Mouse (Mus musculus) kidney, postnatal 4 days (tissue): ENCODE results near the gene Cep72.
"Not testable (repeated sequence)": the region's sequence is repeated elsewhere in the genome, so short reads cannot be mapped to it uniquely, and the experiment has no call there.

ENCODE experiments used
- DNase-seq, 2 experiments: peaks; one replicate each; pipeline ENCODE4 v3.0.0; 2021; ENCODE audit warnings: mixed read lengths in 2 of 2

The Cep72 gene

DNA sequence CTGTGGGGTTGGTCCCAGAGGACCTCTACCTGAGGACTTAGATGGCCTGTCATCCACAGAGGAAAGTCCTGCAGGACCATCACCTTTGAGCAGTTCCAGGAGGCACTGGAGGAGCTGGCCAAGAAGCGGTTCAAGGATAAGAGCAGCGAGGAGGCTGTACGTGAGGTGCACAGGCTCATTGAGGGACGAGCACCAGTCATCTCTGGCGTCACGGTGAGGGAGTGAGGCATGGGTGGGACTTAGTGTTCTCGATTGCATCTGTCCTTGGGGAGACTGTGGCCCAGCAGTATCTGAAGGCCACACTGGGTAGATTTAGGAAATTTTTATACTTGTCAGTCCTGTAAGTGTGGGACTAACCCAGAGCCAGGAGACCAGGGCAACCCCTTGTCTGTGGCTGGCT, 31.4 kb downstream of the Cep72 start:
- no peak for DNase-seq

DNA sequence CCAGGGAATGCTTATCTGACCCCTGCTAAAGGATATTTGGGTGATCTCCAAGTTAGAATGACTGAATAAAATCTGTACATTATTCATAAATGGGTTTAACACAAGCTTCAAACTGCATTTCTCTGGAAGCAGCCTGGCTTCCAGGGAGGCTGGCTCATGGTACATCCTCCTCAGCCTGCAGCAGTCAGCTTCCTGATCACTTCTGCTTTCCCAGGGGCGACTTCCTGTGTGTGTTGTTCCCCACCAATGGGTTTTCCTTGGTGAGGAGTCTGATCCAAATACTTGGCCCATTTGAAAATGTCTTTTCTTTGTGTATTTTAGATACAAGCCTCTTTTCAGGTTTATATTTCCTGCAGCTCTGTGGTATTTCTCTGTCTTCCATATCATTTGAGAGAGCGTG, 33.1 kb downstream of the Cep72 start:
- no peak for DNase-seq

DNA sequence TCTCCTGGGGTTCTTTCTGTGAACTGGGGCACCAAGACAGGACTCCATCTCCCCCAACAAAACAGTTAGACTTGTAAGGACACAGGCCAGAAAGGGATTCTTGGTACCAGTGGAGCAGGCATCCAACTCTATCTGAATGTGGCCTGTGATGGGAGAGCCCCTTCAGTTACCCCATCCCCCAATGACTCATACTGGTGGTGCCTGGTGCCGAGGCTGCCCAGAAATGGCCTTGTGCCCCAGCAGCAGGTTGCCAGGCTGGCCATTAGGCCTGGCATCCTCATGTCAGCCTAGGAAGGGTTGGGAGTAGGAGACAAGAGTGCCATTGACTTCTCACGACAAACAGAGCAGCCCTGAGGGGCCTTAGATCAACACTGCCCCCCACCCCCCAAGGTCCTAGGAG, 34.0 kb downstream of the Cep72 start:
- DNase-seq = no peak

DNA sequence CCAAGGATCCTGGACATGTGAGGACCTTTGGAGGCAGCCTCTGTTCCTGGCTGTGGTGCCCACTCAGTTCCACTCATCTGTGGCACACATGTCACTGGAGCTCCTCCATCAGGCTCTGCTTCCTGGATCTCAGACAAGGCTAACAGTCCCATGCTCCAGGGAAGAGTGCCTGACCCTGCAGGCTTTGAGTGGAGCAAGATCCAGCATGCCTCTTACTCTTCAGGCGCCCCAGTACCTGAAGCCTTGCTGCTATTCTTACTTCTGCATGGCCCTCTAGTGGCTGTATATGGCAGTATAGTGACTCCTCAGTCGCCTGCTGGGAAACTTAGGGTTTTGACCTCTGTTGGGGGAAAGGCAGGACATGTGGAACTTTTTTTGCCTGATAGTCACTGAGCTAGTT, 35.9 kb downstream of the Cep72 start:
- DNase-seq = peak; percentile 23 to 55

DNA sequence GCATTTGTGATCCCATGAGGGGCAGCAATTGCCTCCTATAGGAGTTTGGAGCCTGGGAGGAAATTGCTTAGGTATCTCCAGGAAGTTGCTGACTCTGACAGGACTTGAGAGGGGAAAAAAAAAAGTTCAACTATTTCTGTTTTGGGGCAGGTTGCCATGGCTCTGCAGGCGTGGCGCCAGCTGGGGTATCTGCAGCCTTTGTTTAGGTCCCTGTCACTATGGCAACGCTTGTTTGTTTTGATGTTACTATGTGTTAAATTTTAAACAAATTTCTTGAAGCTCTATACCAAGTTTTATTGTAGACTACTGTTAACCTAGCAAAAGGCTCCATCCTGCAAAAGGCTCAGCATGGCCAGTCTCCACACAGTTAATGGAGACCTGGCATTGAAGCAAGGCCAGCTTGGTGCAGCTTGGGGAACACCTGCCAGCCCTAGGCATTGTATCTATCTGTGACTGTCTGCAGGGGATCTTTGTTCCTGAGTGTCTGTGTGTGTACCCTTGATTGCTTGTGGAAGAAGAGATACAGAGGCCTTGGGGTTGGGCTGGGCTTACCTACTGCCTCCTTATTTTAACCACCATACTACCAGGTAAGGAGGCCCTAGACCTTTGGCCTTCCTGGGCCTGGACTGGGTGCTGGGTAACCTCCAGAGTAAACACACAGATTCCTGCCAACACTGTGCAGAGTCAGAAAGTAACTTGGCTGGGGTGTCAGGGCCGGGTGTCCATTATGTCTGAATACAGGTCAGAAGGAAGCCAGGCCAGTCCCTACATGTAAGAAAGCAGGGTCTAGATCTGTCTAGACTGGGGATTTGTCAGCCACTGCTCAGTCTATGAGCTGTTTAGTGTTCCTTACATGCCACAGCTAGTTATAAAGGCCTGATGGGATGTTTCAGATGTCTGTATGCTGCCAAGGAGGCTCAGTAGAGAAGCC, 36.7 kb downstream of the Cep72 start:
- peak; percentile 21 to 51 for DNase-seq

DNA sequence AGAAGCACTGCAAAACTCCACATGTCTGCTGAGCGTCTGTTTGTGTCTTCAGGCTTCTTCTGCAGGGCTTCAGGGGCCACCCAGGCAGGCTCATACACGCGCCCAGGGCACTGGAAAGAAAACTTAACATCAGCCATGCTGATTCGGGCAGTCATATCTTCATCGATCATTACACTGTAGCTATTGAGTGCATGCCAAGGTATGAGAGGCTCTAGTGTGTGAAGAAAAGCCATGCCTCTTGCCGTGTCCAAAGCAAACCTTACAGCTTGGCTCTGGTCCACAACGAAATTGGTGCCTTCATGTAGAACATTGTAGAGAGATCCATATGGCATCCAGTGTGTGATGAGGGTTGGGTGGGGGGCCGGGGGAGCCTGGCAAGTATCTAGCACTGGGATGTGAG, 43.1 kb downstream of the Cep72 start:
- not testable (repeated sequence) for DNase-seq

DNA sequence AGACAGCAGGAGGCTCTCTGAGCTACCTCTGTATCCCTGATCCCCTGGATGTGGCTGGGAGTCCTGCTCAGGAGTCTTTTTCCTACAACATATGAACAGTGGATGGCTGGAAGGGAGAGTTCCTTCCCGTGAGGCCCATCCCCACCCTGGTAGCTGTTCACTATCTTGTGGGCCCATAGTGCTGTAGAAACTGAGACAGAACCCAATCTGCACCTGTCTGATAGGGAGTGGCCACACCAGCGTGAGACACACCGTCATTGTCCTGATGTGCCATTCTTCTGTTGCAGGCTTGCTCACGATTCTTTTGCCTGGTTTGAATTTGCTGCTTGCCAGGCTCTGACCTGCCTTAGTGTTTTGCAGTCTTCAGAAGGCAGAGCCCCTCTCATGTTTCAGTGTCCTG, 44.7 kb downstream of the Cep72 start:
- no peak for DNase-seq

DNA sequence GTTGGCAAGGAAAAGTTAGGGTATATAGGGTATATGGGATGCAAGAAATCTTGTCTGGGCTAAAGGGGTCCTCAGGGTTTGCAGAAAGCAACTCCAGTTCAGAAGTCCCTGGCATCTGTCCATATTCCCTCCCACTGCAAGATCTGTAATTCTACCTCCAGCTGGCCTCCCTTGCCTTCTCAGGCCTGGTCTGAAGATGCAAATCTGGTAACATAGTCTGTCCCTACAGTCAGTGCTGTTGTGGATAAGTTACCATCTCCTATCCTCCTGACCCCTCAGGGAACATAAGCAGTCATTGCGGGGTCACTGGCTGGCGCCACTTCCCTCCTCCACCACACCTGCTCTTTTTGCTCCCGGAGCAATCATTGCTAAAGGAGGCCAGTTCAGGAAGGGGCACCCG, 46.2 kb downstream of the Cep72 start:
- DNase-seq = no peak

DNA sequence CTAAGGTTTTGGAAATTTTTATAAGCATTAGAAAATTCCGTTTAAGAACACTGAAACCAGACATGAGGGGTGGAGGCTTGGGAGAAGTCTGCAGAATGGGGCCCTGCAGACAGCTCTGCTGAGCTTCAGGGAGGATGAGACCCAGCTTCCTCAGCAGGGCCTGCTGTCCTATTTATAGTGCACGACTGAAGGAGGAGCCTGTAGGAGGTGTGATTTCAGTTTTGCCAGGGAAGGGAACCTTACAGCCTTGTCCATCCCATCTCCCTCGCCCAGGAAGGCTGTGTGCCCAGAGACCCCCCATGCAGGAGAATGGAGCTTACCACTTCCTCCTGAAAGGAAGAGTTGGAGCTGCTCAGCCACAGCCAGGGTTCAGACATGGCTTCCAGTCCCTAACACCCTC, 51.4 kb downstream of the Cep72 start:
- no peak for DNase-seq

DNA sequence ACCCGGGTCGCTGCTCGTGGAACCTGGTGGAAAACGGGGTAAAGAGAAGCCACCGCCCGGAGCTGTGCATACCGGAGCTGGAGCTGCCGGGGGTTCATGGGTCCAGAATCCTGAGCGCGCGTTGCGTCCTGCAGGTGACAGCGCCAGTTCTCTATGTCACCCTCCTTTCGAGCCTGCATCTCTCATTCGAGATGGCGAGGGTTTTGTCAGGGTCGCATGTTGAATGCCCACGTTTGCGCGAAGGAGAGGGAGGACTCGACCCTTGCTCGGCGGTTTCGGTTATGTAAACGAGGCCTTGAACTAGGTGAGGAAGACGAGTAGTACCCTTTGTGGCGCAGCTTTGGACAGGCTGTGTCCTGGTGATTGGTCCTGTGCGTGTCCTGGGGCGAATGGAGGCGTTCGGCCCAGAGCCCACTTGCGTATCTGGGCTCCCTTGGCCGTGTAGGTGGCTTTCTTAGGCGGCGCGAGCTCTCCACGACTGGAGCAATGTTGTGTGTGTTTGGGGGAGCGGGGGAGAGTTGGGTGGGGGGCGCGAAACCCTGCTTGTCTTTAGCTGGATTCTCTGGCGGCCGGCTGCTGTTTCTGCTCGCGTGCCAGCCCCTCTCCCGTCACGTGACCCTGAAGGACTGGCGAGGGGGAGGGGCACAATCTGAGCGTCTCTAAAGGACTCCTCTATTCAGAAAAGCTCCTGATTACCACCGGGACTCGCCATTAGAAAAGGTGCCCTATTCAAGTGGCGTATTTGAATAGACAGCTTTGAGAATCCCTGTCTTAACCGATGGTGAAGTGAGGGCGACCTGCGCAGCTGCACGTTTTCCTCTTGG, 52.1 kb downstream of the Cep72 start:
- peak; percentile 67 to 76 for DNase-seq

DNA sequence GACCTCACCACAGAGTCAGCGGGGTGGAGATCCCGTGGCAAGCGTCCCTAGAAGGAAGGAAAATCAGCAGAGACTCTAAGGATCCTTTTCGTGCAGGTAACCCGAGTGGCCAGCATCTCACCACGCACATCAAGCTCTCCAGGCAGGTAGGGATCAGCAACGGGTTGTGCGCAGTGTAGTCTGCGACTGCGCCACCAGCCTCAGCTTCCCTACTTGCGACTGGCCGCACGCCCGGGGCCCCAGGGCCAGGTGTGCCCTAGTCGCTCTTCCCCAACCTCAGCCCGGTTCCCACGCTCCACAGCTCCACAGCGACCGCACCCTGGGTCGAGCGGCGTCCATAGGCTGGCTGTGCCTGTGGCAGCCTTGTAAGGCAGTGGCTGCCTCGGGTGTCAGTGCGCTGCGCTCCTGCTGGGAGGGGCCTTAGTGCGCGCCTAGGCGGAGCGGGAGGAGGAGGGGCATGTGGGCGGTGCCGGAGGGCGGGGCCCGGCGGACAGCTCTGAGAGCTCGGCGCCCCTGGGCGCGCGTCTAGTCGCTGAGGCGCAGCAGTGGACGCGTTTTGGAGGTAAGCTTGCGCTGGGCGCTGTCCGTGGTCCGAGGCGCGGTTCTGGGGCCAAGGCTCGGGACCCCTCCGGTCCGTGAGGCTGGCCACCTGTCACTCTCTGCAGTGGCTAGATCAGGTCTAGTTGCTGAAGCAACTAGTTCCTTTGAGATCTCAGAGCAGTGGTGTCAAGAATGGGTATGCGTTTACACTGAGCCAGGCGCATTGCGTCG, 53.0 kb downstream of the Cep72 start, which contains the start of gene Tppp:
Gene Tppp (plus strand): TSS at position 460 of the 771 bp plus-strand sequence.
- DNase-seq = peak; percentile 91 to 93

DNA sequence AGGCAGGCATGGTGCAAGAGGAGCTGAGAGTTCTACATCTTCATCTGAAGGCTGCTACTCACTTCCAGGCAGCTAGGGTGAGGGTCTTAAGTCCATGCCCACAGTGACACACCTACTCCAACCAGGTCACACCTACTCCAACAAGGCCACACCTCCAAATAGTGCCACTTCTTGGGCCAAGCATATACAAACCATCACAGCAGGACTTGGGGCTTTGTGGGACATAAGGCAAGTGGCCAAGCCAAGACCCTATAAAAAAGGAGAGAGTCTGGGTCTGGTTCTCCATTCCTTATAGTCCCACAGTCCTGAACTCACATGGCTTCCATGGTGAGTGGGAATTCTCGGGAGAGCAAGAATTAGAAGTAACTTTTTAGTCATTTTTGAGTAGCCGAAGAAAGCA, 53.9 kb downstream of the Cep72 start:
- not testable (repeated sequence) for DNase-seq

DNA sequence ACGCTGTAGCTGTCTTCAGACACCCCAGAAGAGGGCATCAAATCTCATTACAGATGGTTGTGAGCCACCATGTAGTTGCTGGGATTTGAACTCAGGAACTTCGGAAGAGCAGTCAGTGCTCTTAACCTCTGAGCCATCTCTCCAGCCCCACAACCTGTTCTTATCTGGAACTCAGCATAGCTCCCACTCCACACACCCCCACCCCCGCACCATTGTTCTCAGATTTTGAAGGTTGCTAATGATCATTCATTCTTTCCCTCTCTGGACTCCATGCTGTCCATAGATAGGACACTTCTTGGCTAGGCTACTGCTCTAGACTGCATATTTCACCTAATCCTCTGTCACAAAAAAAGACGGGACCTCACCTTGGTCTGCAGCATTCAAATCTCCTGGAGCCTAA, 55.2 kb downstream of the Cep72 start:
- not testable (repeated sequence) for DNase-seq

DNA sequence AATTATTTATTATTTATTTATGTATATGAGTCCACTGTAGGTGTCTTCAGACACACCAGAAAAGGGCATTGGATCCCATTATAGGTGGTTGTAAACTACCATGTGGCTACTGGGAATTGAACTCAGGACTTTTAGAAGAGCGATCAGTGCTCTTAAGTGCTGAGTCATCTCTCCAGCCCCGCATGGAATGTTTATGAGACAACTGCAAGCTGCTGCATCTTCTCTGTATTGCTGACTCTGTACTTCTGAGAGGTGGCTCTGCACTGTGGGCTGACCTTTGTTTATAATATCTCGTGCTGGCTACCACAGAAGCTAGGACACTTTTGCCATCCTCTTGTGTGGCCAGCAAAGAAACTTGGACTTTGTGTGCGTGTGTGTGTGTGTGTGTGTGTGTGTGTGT, 60.6 kb downstream of the Cep72 start:
- DNase-seq = no peak

DNA sequence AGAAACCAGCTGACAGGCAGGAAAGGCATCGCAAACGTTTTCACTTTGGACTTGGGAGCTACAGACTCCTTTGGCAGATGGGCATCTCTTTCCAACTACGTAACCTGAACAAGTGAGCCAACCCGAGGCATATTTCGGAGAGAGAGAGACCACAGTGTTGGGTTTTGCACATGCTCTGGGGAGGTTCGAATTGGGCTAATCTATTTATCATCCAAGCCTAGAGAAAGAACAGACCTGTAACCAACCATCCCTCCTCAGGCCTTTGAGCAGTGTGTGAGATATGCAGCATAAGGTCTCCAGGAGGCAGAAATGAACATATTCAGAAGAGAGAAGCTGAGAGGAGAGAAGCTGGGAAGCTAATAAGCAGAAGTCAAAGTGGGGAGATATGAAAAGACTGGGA, 61.1 kb downstream of the Cep72 start:
- no peak for DNase-seq

DNA sequence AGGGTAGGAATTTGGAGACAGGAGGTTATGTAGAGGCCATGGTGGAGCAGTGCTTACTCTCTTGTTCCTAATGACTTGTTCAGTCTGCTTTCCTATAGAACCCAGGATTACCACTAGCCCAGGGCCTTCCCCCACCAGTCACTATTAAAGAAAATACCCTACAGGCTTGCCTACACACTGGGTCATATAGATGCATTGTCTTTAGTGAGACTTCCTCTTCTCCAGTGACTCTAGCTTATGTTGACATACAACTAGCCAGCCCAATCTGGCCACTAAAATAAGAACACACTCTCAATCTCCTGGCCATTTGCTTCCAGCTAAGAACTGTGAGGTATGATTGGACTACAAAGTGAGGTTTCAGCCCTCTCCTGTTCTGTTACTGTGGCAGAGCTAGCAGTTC, 61.6 kb downstream of the Cep72 start:
- no peak for DNase-seq

DNA sequence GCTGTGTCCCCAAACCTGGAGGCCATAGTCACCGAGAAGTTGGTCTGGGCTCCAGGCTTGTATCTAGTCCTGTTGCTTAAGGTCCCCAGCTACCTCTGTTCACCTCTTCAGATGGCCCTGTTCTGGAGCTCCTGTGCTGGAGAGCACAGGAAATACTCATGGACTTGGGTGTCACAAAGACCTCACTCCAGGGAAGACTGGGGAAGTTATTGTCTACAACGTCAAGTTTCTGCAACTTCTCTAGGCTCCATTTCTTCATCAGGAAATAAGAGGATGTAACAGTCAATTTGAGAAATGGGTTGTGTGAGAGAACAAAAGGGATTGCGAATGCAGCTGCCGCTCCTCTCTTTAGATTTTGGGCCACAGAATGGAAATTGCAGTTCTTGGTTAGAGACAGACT, 65.6 kb downstream of the Cep72 start:
- DNase-seq = no peak

DNA sequence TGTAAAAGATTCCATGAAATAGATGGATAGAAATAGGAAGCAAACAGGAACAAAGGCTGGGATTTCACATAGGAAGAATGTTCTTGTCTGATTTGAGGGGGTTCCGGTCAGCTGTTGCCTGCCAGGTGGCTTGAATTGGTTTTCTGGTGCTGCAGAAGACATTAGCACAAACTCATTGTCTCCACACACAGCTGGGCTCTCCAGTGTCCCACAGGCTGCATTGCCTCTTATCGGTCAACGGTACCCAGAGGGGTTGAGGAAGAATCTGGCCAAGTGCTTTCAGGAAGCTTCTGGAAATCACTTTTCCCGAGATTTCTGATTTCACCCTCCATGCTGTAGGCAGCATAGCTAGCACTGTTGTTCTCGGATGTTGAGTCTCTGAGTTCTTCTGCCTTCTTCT, 70.8 kb downstream of the Cep72 start:
- DNase-seq = no peak

DNA sequence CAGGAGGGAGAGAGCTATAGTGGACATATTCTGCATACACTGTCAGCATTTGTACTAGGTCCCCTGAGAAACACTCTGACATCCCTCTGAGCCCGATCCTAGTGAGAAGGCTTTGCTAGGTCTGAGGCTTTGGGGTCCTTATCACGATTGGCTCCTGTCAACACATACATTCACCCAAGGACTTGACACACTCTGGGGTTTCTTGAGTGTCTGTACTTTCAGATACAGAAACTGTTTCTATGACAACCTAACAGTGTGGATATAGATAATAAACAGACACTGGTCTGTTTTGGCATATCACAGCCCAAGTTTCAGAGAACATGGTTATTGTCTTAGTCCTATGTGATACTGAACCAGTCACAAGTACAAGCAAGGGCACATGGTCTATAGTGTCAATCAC, 71.3 kb downstream of the Cep72 start:
- no peak for DNase-seq

DNA sequence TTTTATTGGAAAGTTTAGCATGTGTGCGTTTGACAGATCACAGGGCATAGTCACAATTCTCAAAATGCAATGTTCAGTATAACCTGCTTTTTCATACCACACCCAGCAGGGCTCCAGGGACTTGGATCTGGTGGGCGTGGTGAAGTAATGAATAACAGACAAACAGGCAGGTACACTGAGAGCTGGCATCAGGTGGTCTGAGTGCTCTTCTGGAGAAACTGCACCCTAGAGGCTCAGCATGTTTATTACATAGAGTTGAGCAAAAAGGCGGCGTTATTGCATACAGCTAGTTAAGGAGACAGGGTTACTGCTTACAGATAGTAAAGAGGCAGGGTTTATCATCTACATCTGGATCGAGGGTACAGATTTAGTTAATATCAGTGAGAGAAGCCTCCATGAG, 71.8 kb downstream of the Cep72 start:
- DNase-seq = no peak
